Mouse (Mus musculus): ENCODE results near the gene Hoxc8.

DNA sequence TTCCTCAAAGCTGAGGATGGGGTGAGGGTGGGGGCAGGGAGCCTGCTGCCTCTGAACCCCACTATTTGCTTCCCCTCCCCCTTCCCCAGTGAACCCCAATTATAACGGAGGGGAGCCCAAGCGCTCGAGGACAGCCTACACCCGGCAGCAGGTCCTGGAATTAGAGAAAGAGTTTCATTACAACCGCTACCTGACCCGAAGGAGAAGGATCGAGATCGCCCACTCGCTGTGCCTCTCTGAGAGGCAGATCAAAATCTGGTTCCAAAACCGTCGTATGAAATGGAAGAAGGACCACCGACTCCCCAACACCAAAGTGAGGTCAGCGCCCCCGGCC, 45.1 kb downstream of the Hoxc8 start:
- TF ChIP-seq CTCF (IDR thresholded peaks at IDR 0.05; ENCODE audit: extremely low read depth, insufficient read depth, insufficient read length, insufficient replicate concordance) (no peak), POLR2A (IDR thresholded peaks at IDR 0.05; ENCODE audit: low read depth, low read length) (no peak)

Data from spleen, adult 2 months (tissue).